Mouse (Mus musculus) brain, embryonic 14.5 days (tissue): ENCODE data around the gene Cep72.

ENCODE experiments used
- CTCF ChIP-seq: fragments of 200-500 bp; IDR thresholded peaks from 2 replicates; pipeline ENCODE4 v1.5.1; 2012; ENCODE audit warnings: inconsistent platforms, mild to moderate bottlenecking, moderate library complexity, borderline replicate concordance; ENCODE audit not compliant: insufficient read depth, insufficient read length; ENCODE audit errors: extremely low read depth
- POLR2A ChIP-seq: fragments of 200-500 bp; IDR thresholded peaks from 2 replicates; pipeline ENCODE4 v1.6.1; 2012; ENCODE audit warnings: mild to moderate bottlenecking, inconsistent platforms, borderline replicate concordance; ENCODE audit not compliant: poor library complexity, insufficient read depth, insufficient read length, severe bottlenecking; ENCODE audit errors: extremely low read depth

DNA sequence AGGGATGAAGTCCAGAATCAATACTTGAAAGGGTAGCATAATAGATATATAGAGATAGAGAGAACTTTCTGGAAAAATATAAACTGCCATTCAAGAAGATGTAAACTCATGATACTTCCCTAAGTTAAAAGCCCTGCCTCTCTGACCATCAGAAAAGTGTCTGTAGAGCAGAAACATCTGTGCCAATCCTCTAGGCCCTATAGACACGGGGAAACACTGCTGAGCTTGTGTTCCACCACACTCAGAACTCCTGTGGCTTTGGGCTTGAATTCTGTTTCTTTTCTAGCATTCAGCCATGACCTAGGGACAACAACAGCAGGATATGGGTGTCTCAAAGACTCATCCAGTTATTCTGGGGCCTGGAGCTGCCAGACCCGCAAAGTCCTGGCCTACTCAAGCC, 33.8 kb upstream of the Cep72 start:
- TF ChIP-seq CTCF (no peak), POLR2A (no peak)
